Mouse (Mus musculus): Measurements from ENCODE around the gene Hamp.

Hamp gene

DNA sequence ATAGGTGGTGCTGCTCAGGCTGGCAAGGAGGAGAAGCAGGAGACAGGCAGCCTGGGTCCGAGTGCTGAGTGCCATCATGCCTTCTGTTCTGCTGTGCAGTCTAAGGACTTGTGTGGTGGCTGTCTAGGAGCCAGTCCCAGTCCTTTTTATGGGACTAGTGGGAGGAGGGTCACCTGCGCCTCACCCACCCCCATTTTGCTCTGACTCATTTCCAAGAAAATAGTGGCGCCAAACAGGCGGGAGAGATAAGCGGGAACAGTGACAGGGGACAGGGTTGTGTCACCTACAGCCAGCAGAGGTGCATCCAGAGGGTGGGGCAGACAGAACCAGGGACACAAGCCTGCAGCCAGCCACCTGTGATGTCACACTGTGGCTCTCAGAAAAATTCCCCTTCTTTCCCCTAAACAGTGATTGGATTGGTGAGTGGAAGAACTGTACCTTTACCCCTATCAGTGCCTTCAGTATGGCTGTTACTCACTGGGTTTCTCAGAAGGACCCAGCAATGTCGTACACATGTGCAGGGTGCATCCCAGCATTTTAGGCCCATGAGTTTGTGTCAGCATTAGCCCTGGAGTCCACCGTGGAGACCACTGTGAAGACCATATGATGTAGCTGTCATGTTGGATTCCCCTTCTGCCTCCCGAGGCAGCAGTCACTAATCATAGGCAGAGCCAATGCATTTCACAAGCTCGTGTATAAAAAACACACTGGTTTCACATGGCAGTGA, at the start of gene Hamp:
Gene Hamp (minus strand): TSS at position 124 of the 727 bp plus-strand sequence.
- DNase-seq, result no peak

DNA sequence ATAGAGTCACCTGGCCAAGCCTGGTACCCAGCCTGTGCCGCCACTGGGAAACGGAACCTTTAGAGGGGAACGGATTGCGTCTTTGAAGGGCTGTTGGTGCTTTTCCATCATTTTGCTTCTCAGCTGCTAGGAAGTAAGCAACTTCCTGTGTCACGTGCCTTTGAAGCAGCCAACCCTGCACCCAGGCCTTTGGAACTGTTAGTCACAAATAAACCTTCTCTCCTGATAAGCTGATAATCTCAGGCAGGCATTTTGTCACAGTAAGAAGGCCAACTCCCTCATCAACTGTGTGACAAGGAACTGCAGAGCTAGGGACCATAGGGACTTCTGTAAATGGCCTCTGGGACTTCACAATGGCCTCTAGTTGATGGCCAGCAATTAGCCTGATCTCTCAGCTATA, 48.3 kb upstream of the Hamp start:
- DNase-seq, result no peak

DNA sequence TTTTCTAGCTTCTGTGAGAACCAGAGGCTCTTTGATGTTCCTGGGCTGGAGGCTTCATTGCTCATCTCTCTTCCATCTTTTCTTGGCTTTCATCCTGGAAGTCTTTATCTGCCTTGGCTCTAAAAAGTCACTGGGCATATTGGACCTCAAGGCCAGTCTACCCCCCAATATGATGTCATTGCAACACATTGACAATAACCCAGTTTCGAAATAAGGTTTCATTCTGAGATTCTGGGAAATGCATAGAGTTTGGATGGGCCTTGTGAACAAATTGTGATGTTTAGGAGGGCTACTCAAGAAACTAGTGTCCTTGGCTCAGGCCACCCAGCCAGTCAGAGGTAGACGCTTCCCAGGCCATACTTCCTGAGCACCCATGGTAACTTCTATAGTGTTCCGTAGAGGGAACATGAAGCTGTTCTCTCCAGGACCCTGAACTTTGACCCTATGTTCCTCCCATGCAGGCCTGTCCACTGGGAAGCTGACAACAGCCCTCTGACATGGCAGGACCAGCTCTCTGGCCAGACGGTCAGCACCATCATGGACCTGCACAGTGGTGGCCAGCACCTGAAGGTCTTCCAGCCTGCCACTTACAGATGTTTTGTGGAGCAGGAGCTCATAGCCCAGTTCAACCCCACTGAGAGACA, 44.8 kb upstream of the Hamp start:
- no peak for DNase-seq

DNA sequence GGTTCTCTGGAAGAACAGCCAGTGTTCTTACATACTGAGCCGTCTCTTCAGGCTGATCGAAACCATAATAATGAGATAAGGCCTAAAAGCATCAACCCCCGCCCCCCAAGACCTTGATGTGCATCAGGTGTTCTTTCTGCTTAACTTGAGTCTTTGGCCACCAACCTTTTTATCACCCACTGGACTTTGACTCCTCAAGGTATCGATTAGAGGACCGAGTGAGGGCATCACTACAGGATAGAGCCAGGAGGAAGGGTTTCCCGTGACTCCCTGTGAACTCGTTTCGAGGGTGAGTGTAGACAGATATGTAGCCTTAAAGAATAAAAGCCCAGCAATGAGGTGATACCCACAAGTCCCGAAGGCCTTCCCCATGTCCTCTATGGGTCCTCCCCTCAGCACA, 41.5 kb upstream of the Hamp start:
- DNase-seq, result no peak

DNA sequence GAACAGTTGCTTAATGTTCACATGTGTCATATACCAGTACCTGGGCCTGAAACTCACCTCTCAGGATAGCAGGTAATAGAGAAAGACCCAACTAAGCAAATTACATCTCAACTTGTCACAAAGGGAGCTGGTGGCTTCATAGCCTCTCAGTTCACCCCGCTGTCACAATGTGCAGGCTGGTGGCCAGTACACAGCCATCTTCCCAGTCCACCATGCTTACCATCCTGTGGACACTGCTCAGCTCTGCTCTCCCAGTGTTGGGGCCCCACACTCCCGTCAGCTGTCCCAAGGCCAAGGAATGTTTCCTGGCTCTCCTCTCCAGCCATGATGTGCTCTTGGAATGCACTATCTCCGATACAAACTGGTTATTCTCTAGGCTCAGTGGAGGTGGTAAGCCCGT, 37.9 kb upstream of the Hamp start:
- no peak for DNase-seq

DNA sequence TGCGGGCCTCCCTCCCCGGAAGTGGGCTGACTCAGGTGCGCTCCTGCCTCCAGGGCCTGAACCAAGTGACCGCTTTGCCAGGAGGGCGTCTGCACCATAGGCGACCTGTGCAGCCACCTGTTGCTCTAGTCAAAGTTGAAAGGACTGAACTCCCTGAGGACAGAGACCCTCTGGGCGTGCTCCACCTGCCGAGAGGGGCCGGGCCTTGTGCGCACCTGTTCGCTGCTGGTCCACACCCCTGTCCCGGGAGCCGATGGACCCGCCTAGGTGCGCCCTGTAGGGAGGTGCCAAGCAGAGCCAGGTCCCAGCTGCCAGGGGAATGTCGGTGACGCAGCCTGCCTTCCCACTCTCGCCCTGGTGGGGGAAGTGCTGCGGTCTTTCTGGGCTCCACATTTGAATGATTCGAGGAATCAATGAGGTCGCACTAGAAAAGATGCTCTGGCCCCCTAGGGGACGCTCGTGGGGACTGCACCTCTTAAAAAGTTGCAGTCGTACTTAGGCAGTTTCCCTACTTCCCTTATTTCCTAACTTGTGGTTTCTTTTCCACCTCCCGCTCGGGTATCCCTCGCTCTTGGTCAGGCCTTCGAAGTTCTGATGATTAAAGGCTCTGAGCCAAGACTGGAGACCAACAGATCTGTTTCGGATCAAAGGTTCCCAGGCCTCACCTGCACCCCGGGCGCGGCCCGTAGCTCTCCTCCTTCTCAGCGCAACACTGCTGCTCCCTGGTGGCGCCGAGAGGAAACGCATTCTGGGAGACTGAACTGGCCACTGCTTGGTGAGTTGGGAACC, 29.9 kb upstream of the Hamp start, which contains the start of gene Fam187b:
Gene Fam187b (plus strand): TSS at position 290 of the 789 bp plus-strand sequence.
- DNase-seq, result peak; percentile 91 to 95

DNA sequence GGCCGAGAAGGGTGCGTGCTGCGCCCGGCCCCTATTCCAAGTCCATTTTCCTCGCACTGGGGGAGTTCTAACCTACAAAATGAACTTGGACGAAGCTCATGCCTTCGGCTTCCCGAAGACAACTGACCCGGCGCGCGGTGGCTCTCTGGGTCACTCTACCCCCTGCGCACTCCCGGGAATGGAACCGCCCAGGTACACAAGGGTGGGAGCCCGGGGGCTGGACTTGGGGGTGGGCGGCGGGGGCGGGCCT, 29.3 kb upstream of the Hamp start, which contains the start of gene Lsr:
Gene Lsr (minus strand): TSS at position 214 of the 250 bp plus-strand sequence.
- DNase-seq, result peak; percentile 82 to 85

DNA sequence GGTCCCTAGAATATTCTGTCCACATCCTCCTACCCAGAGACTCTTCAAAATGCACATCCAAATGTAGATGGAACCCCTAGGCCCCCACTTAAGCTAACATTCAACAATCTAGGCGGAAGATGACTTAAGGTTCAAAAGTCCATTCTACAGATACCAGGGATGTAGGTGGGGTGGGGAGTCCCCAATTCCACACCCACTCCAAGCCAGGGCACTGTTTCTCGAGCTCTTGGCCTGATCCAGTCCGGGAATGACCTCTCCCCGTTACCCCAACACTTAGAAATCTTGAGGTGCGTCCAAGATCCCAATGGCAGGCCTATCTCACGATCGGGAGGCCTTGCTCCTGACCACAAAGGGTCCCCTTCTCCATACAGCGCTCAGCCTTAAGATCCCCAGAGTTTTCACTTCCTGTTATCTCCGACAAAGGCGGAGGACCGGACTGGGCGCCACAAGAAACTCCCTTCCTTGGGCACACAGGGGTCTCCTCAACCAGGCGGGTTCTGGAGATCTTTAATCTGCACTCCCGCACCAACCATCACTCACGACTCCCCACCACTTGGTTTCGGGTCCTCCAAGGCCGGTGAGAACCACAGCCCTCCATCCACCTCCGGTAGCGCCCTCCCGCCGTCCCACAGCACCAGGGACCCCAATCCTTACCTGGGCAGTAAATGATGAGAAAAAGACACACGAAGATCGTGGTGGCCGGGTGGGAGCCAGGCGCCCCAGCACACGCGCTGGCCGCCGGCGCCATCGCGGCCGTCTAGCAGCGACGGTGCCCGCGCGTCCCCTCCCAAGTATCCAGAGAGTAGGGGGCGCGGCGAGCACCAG, 28.8 kb upstream of the Hamp start:
- DNase-seq, result peak in 1 of 2 experiments; percentile 24

DNA sequence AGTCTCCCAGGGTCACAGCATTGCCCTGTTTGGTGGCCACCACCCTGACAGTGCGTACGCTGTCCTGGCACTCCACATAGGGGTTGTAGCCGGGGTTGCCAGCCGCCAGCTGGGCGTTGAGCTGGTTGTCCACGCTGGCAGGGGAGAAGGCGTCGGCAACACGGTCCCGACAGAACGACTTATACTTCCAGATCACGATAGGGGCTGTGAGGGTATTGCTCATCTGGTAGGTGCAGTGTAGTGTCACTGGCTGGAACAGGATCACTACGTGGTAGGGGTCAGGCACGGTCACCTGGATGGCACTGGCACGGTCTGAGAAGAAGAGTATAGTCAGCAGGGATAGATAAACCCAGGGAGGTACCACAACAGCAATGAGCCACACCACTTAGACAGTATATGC, 28.1 kb upstream of the Hamp start:
- no peak for DNase-seq

DNA sequence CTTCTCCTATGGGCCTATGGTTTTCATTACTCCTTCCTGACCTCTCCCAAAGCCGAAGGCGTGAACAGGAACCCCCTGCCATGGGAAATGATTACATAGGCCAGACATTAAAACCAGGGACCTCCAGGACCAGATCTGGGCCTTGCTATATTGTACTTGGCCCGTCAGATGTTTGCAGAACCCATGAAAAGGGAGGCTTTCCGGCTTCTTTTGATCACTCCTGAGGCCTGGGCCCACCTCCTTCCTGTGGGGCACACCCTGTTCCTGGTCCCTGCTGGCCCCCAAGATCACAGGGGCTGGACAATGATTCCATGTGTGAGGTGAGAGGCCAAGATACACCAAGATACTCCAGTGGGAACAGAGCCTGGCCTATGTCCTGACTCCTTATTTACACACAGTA, 25.3 kb upstream of the Hamp start:
- DNase-seq, result no peak

DNA sequence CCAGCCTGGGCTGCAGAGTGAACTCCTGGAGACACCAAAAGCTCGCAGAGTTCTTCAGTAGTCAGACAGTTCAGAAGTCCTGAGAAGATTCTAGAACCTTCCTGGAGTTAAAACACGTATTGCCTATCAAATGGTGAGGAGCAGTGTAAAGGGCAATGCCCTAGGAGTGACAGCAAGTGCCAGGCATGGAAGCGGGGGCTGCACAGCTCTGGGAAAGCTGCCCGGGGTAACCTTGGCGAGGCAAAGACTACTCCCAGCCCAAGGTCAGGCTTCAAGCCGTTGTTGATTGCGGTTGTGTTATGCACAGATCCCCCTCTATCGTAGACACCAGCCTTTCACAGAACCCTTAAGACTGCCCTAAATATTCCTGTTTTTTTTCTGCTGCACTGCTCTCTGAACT, 24.8 kb upstream of the Hamp start:
- DNase-seq, result no peak

DNA sequence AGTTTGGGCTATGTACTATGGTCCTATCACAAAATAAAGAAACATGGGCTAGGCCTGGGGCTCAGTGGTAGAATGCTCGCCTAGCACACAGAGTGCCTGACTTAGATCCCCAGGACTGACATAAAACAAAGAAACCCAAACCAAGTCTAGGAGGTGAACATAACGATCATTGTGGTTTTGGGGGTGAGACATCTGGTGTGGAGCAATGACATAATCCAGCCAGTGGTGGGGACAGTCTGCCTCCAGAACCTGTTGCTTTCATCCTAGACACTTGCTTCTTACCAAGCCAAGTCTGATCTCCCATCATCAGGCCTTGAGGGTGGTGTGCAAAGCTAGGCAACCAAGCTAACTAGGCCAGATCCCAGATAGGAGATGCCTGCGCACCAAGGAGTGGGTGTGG, 22.8 kb upstream of the Hamp start:
- DNase-seq, result no peak

DNA sequence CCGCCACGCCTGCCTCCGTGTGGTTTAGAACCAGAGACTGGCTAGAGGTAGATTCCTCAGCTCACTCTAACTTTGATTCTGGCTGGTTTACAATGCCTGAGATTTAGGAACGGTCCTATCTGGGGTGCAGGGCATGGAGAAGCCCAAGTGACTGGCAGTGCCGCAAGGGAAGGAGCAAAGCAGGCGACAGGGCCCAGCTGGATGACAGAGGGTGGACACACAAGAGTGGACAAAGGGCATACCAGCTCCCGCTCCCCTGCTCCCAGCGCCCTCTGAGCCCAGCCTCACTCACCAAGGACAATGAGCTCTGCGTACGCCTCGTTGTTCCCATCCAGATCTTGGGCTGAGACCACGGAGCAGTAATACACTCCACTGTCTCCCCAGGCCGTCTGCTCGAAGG, 21.8 kb upstream of the Hamp start:
- no peak for DNase-seq

DNA sequence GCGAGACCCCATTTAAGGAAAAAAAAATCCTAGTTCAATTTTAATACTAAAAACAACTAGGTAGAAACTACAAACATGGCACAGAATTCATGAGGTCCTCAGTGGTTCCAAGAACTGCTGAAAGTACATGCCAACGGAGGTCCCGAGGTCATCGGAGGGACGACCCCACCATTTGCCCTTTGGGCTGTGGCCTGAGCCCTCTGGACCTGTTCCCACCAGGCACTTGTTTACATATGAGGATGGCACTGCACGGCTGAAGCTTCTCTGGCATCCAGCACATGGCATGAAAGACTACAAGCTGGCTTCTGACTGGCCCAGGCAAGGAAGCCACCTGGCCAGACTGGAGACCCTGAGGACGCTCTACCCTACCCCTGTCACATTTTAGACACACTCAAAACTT, 20.5 kb upstream of the Hamp start:
- peak; percentile 32 to 45 for DNase-seq

DNA sequence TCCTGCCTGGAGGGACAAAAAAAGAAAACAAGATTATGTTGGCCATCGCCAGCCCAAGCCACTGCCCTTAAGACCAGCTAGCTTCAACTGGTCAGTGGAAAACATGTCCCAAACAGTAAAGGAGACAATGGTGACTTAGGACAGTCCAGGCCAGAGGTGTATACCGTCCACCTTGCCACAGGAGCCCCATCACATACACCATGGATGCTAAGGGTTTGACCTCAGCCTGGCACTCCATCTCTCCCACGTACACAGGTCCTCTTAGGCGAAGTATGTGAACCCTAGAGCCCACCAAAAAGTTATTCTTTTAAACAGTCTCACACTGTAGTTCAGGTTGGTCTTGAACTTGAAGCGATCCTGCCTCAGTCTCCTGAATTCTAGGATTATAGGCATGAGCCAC, 19.0 kb upstream of the Hamp start:
- DNase-seq, result no peak

DNA sequence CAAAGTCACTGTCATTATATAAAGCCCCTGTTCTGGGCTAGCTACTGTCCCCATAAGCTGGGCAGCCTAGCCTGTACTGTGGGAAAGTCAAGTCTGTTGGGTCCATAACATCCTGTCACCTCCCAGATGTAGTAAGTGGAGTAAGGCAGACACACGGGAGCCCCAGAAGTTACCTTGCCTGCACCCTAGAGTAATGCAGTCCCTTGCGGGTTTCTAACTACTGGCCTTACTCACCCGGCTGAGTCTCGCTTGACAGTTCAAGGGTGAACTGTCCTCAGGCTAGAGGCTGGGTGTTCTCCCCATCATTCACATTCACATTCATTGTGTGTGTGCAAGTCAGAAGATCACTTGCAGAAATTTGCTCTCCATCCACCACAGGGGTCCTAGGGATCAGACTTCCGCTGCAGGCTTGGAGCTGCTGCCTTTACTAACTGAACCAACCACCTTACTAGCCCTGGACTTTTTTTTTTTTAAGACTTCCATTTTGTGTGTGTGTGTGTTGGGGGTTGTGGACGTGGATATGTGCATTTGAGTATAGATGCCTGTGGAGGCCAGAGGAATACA, 16.0 kb upstream of the Hamp start:
- no peak for DNase-seq

DNA sequence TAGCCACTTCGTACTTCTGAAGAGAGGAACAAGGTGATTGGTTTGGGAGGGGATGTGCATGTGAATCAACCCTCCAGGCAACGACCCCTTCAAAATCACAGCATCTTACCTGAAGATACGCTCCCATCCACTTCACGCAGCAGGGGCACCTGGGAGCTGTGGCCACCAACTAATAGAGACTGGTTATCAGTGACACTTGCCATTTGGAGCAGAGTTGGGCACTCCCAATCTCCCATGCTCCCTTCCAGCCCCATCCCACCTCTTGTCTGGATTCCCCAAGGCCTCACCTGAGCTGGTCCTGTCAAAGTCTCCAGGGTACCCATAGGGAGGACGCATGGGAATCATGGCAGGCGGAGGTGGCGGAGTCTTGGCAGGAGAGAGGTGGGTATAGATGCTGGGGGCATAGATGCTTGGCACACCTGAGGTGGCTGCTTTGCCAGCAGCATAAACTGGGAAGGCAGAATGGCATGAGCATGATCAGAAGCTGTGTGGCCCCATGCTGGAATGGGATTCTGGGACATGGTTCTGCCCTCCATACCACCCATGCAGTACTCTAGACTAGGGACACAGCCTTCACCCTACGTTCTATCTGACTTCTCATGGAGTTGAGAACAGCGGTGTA, 15.1 kb upstream of the Hamp start:
- no peak for DNase-seq

DNA sequence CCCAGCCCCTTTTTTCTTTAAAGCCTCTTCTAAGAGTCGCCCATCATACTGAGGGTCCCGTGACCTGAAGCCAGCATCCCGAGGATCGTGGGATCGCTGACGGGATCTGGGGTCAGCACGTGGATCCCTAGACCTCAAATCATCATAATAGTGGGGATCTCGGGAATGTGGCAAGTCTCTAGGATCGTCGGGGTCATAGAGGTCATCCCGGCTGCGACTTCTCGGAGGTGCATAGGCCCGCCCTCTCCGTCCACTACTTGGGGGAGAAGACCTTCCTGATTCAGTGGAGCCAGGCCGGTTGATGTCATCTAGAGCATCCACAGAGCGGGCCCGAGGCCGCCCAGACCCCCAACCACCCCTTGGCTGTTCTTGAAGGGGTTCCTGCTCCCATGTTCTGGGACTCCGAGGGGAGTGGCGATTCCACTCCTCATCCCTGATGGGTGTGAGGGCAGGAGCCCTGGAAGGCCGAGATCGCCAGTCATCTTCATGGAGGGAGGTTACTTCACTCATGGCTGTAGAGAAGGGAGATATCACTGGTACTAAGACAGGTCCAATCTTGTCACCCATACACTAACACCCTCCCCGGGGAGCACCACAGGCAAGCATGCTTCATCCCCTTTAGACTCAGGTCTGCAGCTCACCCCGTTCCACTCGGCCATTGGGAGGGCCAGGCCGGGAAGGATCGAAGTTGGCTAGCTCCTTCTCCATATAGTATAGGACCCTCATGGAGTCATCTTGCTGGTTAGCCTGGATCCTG, 14.5 kb upstream of the Hamp start:
- DNase-seq, result peak in 1 of 2 experiments; percentile 32

DNA sequence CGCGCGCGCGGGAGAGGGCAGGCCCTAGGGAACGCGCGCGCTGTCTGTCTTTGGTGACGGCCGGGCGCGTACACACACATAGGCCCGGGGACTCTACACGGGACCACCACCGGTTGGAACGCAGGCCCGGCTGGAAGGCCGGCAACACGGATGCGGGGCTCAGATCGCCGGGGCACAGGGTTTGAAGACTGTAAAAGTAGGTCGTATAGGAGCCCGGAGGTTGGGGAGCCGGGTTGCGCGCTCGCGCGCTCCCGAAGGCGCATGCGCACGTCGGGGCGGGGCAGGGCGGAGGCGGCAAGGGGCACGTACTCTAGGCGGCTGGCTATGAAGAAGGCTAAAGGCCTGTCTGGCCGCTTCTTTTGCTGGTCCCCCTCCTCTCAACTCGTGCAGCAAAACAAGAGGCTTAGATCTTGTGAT, 13.5 kb upstream of the Hamp start:
- peak; percentile 90 to 94 for DNase-seq

DNA sequence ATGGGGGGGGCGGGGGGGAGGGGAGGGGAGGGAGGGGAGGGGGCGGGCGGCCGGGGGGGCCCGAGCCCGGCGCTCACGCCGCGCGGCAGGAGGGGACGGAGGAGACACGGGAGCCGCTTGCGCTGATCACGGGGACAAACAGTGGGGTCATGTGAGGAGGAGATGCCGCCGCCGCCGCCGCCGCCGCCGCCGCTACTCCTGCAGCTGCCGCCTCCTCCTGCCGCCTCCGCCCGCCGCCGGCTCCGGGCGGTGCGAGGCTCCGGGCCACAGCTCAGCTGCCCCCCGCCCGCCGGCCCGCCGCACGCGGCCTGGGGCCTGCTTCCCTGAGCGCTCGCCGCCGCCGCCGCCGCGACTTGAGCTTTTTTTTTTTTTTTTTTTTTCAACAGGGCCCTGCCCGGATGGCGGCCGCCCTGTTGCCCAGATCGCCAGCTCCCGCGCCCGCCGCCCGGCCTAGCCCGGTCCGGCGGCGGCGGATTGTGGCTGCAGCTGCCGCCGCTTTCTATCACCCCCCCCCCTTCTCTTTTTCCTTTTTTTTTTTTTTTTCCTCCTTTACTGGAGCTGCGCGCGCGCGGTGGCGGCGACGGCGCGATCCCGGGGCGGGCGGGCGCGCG, 13.0 kb upstream of the Hamp start, which contains the start of gene Usf2:
Gene Usf2 (minus strand): TSS at position 48 of the 611 bp plus-strand sequence.
- peak; percentile 84 to 88 for DNase-seq

DNA sequence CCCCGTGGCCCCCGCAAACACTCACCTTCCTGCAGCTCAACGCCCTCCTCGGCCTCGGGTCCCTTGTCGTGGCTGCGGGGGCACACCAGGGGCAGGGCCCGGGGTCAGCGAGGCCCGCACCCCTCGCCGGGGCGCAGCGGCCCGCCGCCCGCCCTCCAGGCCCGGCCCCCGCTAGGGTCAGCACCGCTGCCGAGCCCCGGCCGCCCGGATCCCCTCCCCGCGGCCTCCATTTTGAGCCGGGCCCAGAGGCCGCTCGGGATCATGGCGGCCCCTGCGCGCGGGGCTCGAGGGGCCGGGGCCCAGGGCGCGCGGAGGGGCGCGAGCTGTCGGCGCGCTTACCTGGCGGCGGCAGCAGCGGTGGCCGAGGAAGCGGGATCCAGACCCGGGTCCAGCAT, 12.5 kb upstream of the Hamp start:
- DNase-seq, result peak in 1 of 2 experiments; percentile 61
